Mouse (Mus musculus) CH12.LX (cell line): Measurements from ENCODE around the gene Hnrnpul1.

Experiments
- CTCF ChIP-seq, 2 experiments: IDR thresholded peaks in 1 of 2; conservative IDR thresholded peaks in 1 of 2; 2 replicates each; pipeline ENCODE4 v1.5.1; 2011 to 2012; ENCODE audit warnings: low read depth in 2 of 2, low read length in 2 of 2, improper control_type of control experiment in 1 of 2, inconsistent platforms in 1 of 2, mild to moderate bottlenecking in 1 of 2, moderate library complexity in 1 of 2
- E2F4 ChIP-seq: IDR thresholded peaks from 2 replicates; pipeline ENCODE4 v1.6.1; 2011; ENCODE audit warnings: low read depth, low read length, improper control_type of control experiment; ENCODE audit not compliant: insufficient replicate concordance
- EP300 ChIP-seq: IDR thresholded peaks from 2 replicates; pipeline ENCODE4 v1.6.1; 2011; ENCODE audit warnings: low read length, improper control_type of control experiment
- JUND ChIP-seq: conservative IDR thresholded peaks from 2 replicates; pipeline ENCODE4 v1.6.1; 2011; ENCODE audit warnings: low read depth, low read length, improper control_type of control experiment
- KAT2A ChIP-seq: IDR thresholded peaks from 2 replicates; pipeline ENCODE4 v1.6.1; 2012; ENCODE audit warnings: low read length, improper control_type of control experiment, inconsistent platforms; ENCODE audit not compliant: insufficient replicate concordance
- NELFE ChIP-seq: IDR thresholded peaks from 2 replicates; pipeline ENCODE4 v1.6.1; 2011; ENCODE audit warnings: low read depth, low read length, improper control_type of control experiment
- POLR2A ChIP-seq: IDR thresholded peaks from 2 replicates; pipeline ENCODE4 v1.6.1; 2011; ENCODE audit warnings: low read depth, mild to moderate bottlenecking, improper control_type of control experiment, low read length
- RCOR1 ChIP-seq: conservative IDR thresholded peaks from 2 replicates; pipeline ENCODE4 v1.6.1; 2012; ENCODE audit warnings: low read depth, mild to moderate bottlenecking, inconsistent platforms, low read length, improper control_type of control experiment
- SMC3 ChIP-seq: IDR thresholded peaks from 2 replicates; pipeline ENCODE4 v1.6.1; 2011; ENCODE audit warnings: low read depth, low read length, improper control_type of control experiment
- USF1 ChIP-seq: IDR thresholded peaks from 2 replicates; pipeline ENCODE4 v1.6.1; 2014; ENCODE audit warnings: low read depth, mild to moderate bottlenecking, inconsistent platforms, low read length, improper control_type of control experiment
- ZMIZ1 ChIP-seq: IDR thresholded peaks from 2 replicates; pipeline ENCODE4 v1.6.1; 2012; ENCODE audit warnings: low read depth, mild to moderate bottlenecking, inconsistent platforms, low read length, improper control_type of control experiment

DNA sequence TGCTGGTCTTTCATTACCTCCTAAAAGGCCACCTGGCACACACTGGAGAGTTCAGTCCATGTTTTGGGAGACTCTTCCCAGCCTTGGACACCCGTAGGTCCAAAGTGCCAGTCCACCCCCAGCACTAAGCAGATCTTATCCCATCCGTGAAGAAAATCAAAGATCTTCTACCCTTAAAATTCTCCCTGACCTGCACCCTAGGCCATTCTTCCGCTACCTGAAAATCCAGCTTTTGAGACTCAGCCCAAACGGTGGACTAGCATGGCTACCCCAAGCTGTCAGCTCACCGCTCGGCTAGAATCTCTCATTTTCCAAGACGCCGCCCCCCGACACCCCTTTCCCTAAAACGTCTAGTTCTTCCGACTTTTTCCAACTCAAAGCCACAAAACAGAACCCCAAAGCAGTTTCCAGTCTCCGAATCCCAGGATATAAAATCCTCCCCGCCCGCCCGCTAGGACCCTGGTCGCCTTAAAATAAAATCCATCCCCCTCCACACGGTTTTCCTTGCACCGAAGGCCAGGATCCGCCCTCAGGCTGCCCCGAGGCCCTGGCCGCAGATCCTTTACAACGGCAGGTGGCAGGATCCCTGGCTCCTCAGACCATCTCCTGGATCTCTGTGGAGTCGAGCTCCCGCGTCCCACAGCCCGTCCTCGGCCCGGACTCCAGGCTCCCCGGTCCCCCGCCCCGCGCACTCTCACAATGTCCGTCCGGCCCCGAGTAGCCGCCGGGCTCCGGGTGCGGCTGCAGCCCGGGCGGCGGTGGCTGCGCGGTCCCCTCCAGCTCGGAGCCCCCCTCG, 716 bp downstream of the Hnrnpul1 start:
- no peak for TF ChIP-seq KAT2A
- no peak for TF ChIP-seq CTCF (conservative IDR thresholded peaks at IDR 0.05 in 1 of 2, IDR thresholded peaks at IDR 0.05 in 1 of 2; ENCODE audit: low read depth in 2 of 2, low read length in 2 of 2)
- TF ChIP-seq POLR2A: no peak
- TF ChIP-seq NELFE: no peak
- TF ChIP-seq SMC3: no peak
- no peak for TF ChIP-seq EP300
- TF ChIP-seq E2F4: no peak
- no peak for TF ChIP-seq USF1
- TF ChIP-seq JUND: no peak
- no peak for TF ChIP-seq ZMIZ1
- TF ChIP-seq RCOR1: no peak
